Mouse (Mus musculus): ENCODE measurements around the gene Nom1. TPM values are rescaled to one million over a fixed set of nuclear protein-coding genes. Genes with fewer than 3 reads are reported as not detected.

The Nom1 gene
- total RNA-seq, 1 experiment, result 30.1 TPM

DNA sequence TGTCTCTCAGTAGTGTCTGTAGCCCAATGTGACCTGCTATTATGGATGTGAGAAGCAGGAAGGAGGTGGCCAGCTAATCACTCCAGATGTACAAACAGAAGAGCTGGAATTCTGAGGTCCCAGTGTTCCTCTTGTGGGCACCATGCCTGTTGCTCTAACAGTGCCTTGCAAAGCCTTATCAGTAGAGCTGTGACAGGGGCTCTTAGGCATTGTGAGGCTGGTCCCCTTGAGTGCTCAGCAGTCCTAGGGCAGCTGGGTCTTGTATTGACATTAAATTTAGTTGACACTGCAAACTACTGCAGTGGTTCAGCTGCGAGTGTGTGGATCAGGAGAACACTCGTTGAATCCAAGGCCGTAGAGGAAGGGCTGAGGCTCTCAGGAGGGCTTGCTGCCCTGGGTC is 72.5 kb downstream of the Nom1 start:
- Histone ChIP-seq H3K36me3 (ENCODE audit: control insufficient read depth, insufficient read depth, low read length, poor library complexity, severe bottlenecking) (no peaks in the 10 kb centered on the region), H3K4me1 (ENCODE audit: control insufficient read depth in 2 of 2, insufficient read depth in 2 of 2, low read length in 2 of 2, poor library complexity in 1 of 2) (no peaks in the 10 kb centered on the region), H3K4me3 (ENCODE audit: insufficient read depth in 1 of 2, low read depth in 1 of 2, low read length in 2 of 2, poor library complexity in 1 of 2, severe bottlenecking in 1 of 2) (no peak overlapping the region), H3K9me3 (ENCODE audit: control insufficient read depth, insufficient read depth, low read depth, low read length) (no peaks in the 10 kb centered on the region), H3K9ac (ENCODE audit: insufficient read depth, low read depth, low read length, poor library complexity, severe bottlenecking) (no peak overlapping the region), H3K27ac (ENCODE audit: insufficient read depth, low read depth, low read length, poor library complexity, severe bottlenecking) (no peak overlapping the region)
- DNase-seq (ENCODE audit: low read depth, low spot score), result no peak
- in situ Hi-C loops (cut with MboI; ENCODE audit: low sequenced_read_pairs in 2 of 2, unreplicated experiment in 2 of 2), result no loop called here
- TF ChIP-seq HCFC1 (IDR thresholded peaks at IDR 0.05; ENCODE audit: borderline replicate concordance, insufficient read depth, low read length), result no peak
- TF ChIP-seq ZNF384 (IDR thresholded peaks at IDR 0.05; ENCODE audit: low read depth, low read length), result no peak
- no peak for TF ChIP-seq MAFK (IDR thresholded peaks at IDR 0.05; ENCODE audit: insufficient read depth, low read depth, low read length)
- TF ChIP-seq CHD2 (IDR thresholded peaks at IDR 0.05; ENCODE audit: low read depth, low read length), result no peak
- no peak for TF ChIP-seq ZC3H11A (IDR thresholded peaks at IDR 0.05; ENCODE audit: borderline replicate concordance, low read depth, low read length)

Other genes starting within 250 kb of the Nom1 start
- 2.4 and 5.7 TPM in 2 replicates for gene Rnf32, start 238.7 kb upstream of the Nom1 start, total RNA-seq (2012; rRNA removed)
- gene Lmbr1, start 56.3 kb upstream of the Nom1 start, total RNA-seq (2012; rRNA removed), result 7.4 and 9.6 TPM in 2 replicates
- 0.13 TPM in 1 of 2 replicates, not detected in the other for gene Mnx1, start 43.8 kb downstream of the Nom1 start, total RNA-seq (2012; rRNA removed)
- gene Ube3c, start 134.6 kb downstream of the Nom1 start, total RNA-seq (2012; rRNA removed), result 45.5 and 55.9 TPM in 2 replicates